Mouse (Mus musculus) neural tube, embryonic 14.5 days (tissue): ENCODE results near the gene Gpr83. TPM values are rescaled to one million over a fixed set of nuclear protein-coding genes. Genes with fewer than 3 reads are reported as not detected.
"Not testable (repeated sequence)": the region's sequence is repeated elsewhere in the genome, so short reads cannot be mapped to it uniquely, and the experiment has no call there.

Experiments used
- ATAC-seq: fragments of 200-750 bp; cut with Nextera tagmentation; 2 replicates; pipeline ENCODE4 v1.8.0; 2017; ENCODE audit warnings: low read depth, mild to moderate bottlenecking, moderate TSS enrichment, moderate library complexity
- H3K27ac ChIP-seq: fragments of 300-500 bp; sonication (generic); 2 replicates; pipeline ENCODE4 v1.5.1; 2014; ENCODE audit warnings: low read depth, mild to moderate bottlenecking, control low read depth, low read length, moderate library complexity, mixed read lengths
- H3K27me3 ChIP-seq: fragments of 300-500 bp; sonication (generic); 2 replicates; pipeline ENCODE4 v1.6.1; 2014; ENCODE audit warnings: low read length; ENCODE audit not compliant: control insufficient read depth, insufficient read depth
- H3K36me3 ChIP-seq: fragments of 300-500 bp; sonication (generic); 2 replicates; pipeline ENCODE4 v1.6.1; 2014; ENCODE audit warnings: low read length, mixed read lengths; ENCODE audit not compliant: control insufficient read depth, insufficient read depth
- H3K4me1 ChIP-seq: fragments of 300-500 bp; sonication (generic); 2 replicates; pipeline ENCODE4 v1.6.1; 2014; ENCODE audit warnings: low read length; ENCODE audit not compliant: control insufficient read depth, insufficient read depth
- H3K4me2 ChIP-seq: fragments of 300-500 bp; sonication (generic); 2 replicates; pipeline ENCODE4 v1.6.1; 2014; ENCODE audit warnings: mild to moderate bottlenecking, low read depth, low read length, control low read depth
- H3K4me3 ChIP-seq: fragments of 300-500 bp; sonication (generic); 2 replicates; pipeline ENCODE4 v1.5.1; 2014; ENCODE audit warnings: low read depth, low read length, control low read depth, mixed read lengths
- H3K9ac ChIP-seq: fragments of 300-500 bp; sonication (generic); replicated peaks from 2 replicates; pipeline ENCODE4 v1.6.1; 2014; ENCODE audit warnings: low read depth, mild to moderate bottlenecking, control low read depth, low read length, mixed read lengths
- H3K9me3 ChIP-seq: fragments of 300-500 bp; sonication (generic); 2 replicates; pipeline ENCODE4 v1.6.1; 2016; ENCODE audit warnings: low read length; ENCODE audit not compliant: control insufficient read depth
- WGBS: fragments of 180-500 bp; shearing (Covaris S2); extraction: QIAGEN DNeasy Blood & Tissue Kit; methylation state at CpG from one replicate; pipeline ENCODE4 v1.1.7; 2014; 5-methylcytosine and 5-hydroxymethylcytosine counted together
- polyA plus RNA-seq: library from polyadenylated mRNA; unstranded; fragments of >200 nt; fragmentation: Nextera tagmentation; extraction: Ambion mirVana; gene quantifications from 2 replicates; pipeline ENCODE4 v1.2.1, GENCODE M21; 2014

Gpr83 gene
- polyA plus RNA-seq, 1 experiment from 2014 or later: 0.75 TPM

DNA sequence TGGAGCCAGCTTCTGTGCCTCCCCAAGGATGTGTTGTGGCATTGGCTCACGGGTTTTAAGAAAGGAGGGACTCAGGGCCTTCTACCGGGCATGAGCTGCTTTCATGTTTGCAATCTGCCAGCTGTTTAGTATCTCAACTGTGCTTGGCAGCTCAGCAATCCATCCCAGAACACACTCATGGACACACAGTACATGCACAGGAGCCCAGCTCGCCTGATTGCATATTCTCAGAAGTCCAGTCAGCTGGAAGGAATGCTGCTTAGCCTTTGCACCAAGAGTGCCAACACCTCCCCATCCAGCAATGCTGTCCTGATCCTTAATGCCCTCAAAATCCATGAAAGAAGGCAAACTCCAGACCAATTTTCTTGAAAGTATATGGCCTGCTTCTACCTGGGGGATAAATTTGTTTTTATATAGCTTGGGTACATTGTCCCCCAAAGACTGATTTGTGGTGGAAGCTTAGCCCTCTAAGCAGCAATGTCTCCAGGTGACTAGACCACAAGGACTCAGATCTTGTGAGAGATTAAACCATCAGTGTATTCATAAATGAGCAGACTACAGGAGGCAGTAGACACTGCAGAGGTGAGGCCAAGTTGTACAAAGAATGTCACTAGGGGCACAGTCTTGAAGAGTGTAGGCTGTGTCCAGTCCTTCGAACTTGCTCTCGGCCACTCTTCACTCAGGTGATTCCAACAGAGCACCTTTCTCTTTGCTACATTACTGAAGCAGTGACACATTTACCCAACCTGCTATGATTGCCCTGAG, 15.9 kb downstream of the Gpr83 start:
- H3K27ac ChIP-seq: no peak overlapping the region
- H3K36me3 ChIP-seq: no peaks in the 10 kb centered on the region
- H3K4me1 ChIP-seq: peaks cover 3% of the 10 kb centered on the region; the same call in 1 of the 2 replicates
- 81% methylated on average over 5 of the region's 5 CpGs for WGBS
- no peak for ATAC-seq
- no peaks in the 10 kb centered on the region for H3K9me3 ChIP-seq
- no peak overlapping the region for H3K4me3 ChIP-seq
- H3K9ac ChIP-seq: no peak overlapping the region
- H3K4me2 ChIP-seq: no peak overlapping the region
- no peaks in the 10 kb centered on the region for H3K27me3 ChIP-seq

DNA sequence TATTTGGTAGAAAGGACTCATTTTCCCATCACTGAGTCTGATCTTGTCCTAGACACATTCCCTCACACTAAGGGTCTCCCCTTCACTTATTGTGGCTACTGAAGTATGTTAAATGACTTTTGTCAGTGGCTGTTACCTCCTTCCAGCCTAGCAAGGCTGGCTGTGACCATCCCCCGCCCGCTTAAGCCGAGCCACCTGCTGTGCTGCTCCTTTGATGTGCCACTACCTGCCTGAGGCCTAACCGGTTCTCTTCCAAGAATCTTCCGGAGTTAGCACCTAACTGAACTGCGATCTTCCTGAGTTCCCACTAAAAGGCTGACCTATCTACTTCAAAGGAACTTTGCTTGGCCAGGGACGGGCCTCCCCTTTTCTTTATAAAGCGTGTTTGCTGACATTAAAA, 16.6 kb downstream of the Gpr83 start:
- H3K4me3 ChIP-seq, H3K27ac ChIP-seq, H3K27me3 ChIP-seq, H3K36me3 ChIP-seq, ATAC-seq, H3K4me1 ChIP-seq, H3K9me3 ChIP-seq, H3K4me2 ChIP-seq, H3K9ac ChIP-seq: not testable (repeated sequence)
- WGBS: 36% methylated on average over 8 of the region's 8 CpGs

DNA sequence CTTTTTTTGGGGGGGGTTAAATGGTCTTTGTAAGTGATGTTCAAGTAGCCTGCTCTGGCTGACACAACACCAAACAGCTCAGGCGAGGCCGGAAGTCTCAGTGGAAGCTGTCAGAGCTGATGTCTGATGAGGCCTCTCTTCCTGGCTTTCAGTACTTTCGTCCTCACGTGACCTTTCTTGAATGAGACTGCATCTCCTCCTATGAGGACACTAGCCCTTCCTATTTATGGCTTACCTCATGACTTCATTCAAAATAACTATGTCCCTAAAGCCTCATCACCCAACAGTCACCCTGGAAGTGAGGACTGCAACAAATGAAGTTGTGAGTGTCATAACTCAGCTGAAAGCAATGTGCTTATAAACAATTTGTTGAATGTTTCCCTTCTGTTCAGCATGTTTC, 24.6 kb downstream of the Gpr83 start:
- ATAC-seq: no peak
- H3K36me3 ChIP-seq: no peaks in the 10 kb centered on the region
- WGBS: 85% methylated on average over 4 of the region's 4 CpGs
- H3K27ac ChIP-seq: no peak overlapping the region
- H3K4me1 ChIP-seq: no peaks in the 10 kb centered on the region
- H3K4me2 ChIP-seq: no peak overlapping the region
- H3K9ac ChIP-seq: no peak overlapping the region
- no peaks in the 10 kb centered on the region for H3K9me3 ChIP-seq
- no peak overlapping the region for H3K4me3 ChIP-seq
- no peaks in the 10 kb centered on the region for H3K27me3 ChIP-seq

DNA sequence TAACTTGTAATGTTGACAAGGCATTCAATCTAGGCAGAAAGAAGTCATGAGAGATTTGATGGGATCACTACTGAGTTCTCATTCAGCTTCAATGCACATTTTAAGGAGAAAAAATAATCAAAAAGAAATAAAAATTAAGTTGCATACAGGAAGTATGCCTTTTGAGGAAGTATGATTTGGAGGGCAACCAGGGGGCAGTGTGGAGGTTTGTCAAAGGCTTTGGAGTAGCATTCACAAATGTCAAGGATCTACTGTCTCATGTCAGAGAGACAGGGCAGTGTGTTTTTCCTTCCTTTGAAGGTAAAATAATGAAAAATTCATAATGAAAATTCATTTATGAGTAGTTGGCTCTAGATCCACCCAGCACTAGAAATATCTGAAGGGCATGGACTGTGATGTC, 25.1 kb downstream of the Gpr83 start:
- no peak for ATAC-seq
- Histone ChIP-seq H3K9me3 (no peaks in the 10 kb centered on the region), H3K36me3 (no peaks in the 10 kb centered on the region), H3K27me3 (no peaks in the 10 kb centered on the region), H3K27ac (no peak overlapping the region), H3K9ac (no peak overlapping the region), H3K4me3 (no peak overlapping the region), H3K4me1 (no peaks in the 10 kb centered on the region), H3K4me2 (no peak overlapping the region)

DNA sequence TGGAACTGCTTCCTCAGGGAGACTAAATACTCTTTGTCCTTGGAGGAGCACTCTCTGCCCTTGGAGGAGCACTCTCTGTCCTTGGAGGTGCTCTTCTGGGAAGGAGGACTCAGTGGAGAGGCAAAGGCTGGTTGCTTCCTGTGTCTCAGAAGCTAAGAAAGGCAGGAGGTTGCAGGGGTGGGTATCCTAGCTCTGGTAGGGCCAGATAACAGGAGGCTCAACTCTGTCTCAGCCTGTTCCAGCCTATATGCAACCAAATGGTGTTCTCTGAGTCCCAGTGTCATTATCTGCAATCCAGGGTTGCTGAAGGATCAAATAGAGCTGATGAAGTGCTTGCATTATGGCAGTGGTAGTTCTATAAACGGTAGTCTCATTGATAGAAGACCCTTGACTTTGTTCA, 25.9 kb downstream of the Gpr83 start:
- ATAC-seq: no peak
- no peaks in the 10 kb centered on the region for H3K4me1 ChIP-seq
- 79% methylated on average over 1 of the region's 1 CpGs for WGBS
- no peak overlapping the region for H3K4me3 ChIP-seq
- H3K36me3 ChIP-seq: no peaks in the 10 kb centered on the region
- H3K27me3 ChIP-seq: no peaks in the 10 kb centered on the region
- no peaks in the 10 kb centered on the region for H3K9me3 ChIP-seq
- no peak overlapping the region for H3K9ac ChIP-seq
- no peak overlapping the region for H3K27ac ChIP-seq
- no peak overlapping the region for H3K4me2 ChIP-seq

DNA sequence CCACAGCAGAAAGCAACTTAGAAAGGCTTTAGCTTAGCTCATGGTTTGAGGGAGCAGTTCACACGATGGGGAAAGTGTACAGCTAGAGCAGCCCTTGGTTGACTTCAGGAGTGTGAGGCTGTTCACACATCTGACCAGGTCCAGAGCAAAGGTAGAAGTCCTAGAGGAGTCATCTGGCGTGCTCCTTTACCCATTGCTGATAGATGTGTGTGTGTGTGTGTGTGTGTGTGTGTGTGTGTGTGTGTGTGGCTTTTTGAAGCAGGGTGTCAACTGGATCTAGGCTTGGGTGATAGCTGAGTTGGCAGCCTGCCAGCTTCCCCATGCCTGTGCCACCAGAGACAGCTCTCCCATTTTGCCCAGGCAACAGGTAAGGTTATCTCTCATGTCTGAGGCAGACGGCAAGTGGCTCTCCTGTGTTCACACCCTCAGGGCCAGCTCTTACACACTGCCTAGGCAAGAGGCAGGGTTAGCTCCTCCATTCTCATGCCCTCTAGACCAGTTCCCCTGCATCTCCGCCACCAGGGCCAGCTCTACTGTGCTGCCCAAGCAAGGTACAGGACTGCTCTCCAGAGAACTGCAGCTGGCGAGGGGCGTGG, 27.9 kb downstream of the Gpr83 start:
- Histone ChIP-seq H3K4me2 (no peak overlapping the region), H3K4me1 (no peaks in the 10 kb centered on the region), H3K9ac (no peak overlapping the region), H3K4me3 (no peak overlapping the region), H3K36me3 (no peaks in the 10 kb centered on the region), H3K27ac (no peak overlapping the region), H3K27me3 (no peaks in the 10 kb centered on the region), H3K9me3 (no peaks in the 10 kb centered on the region)
- 91% methylated on average over 6 of the region's 6 CpGs for WGBS
- no peak for ATAC-seq

DNA sequence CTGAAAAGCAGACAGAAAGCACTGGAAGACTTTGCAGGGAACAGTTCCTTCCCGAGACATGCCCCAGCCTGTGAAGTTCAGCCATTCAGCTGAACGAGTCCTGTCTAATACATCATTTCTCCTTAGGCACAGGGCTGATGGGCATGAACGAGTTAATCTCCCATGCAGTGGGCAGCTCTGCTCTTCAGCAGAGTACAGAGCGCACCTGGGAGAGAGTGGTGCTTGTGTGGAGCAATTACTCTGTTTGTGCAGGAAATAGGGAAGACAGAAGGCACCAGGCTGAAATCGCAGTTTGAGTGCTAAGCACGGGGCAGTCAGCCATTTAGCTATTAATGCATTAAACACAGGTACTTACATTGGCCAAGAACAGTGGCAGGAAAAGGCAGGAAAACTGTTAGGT, 28.7 kb downstream of the Gpr83 start:
- Histone ChIP-seq H3K4me1 (no peaks in the 10 kb centered on the region), H3K36me3 (no peaks in the 10 kb centered on the region), H3K27ac (no peak overlapping the region), H3K4me3 (no peak overlapping the region), H3K4me2 (no peak overlapping the region), H3K27me3 (no peaks in the 10 kb centered on the region), H3K9ac (no peak overlapping the region), H3K9me3 (no peaks in the 10 kb centered on the region)
- no peak for ATAC-seq
- WGBS: 69% methylated on average over 6 of the region's 6 CpGs

DNA sequence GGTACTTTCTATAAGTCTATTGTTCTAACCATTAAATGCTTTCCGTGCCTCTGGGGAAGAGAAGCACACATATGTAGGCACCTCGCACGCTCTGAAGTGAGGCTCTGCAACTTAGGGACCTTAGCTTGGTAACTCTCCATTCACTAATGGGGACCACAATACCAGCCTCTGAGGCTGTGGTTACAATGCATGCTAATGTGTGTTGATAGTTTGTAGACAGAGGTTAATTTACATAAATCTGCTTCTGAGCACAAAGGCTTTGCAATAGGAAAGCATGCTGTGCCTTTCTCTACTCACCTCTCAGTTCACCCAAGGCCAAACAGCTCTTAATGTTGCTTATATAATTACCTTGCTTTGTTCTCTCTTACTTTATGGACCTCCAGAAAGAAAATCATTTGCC, 30.7 kb downstream of the Gpr83 start:
- H3K9ac ChIP-seq: no peak overlapping the region
- no peak for ATAC-seq
- no peak overlapping the region for H3K27ac ChIP-seq
- no peaks in the 10 kb centered on the region for H3K4me1 ChIP-seq
- no peaks in the 10 kb centered on the region for H3K27me3 ChIP-seq
- no peaks in the 10 kb centered on the region for H3K36me3 ChIP-seq
- H3K4me2 ChIP-seq: no peak overlapping the region
- H3K4me3 ChIP-seq: no peak overlapping the region
- no peaks in the 10 kb centered on the region for H3K9me3 ChIP-seq
- WGBS: 36% methylated on average over 3 of the region's 3 CpGs

DNA sequence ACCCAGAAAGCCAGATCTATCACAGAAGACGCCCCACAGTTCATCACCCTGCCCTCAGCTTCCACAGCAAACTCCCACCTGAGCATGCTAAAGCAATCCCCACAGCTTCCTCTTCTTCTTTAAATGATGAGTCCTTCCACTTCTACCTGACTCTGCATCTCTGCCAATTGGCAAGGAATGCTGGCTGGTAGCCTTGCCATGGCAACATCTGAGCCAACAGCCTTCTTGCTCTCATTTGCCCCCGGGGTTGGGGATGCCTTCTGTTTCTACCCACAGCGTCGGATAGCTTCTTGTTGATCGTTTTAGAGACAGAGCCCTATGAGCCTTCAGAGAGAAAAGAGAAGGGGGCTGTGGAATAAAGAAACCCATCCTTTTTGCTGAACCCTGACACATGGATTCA, 31.9 kb downstream of the Gpr83 start:
- Histone ChIP-seq H3K36me3 (no peaks in the 10 kb centered on the region), H3K4me3 (no peak overlapping the region), H3K4me2 (no peak overlapping the region), H3K9me3 (no peaks in the 10 kb centered on the region), H3K4me1 (no peaks in the 10 kb centered on the region), H3K27me3 (no peaks in the 10 kb centered on the region), H3K9ac (no peak overlapping the region), H3K27ac (no peak overlapping the region)
- WGBS: 73% methylated on average over 5 of the region's 5 CpGs
- ATAC-seq: no peak
